Mouse (Mus musculus) stomach, postnatal 0 days (tissue): ENCODE measurements at regions not wholly inside any gene's neighbourhood (a gene's known extent, or its start where the extent isn't known, plus 50 kb on each side); places are given as distances from the start of the nearest gene placed in this dataset.

Experiments
- CTCF ChIP-seq: IDR thresholded peaks from 2 replicates; pipeline ENCODE4 v1.5.1; 2016; ENCODE audit warnings: antibody characterized with exemption, low read depth, mild to moderate bottlenecking, moderate library complexity
- EP300 ChIP-seq: optimal IDR thresholded peaks from 2 replicates; pipeline ENCODE3; 2016; ENCODE audit warnings: antibody characterized with exemption

GRCm38 (mm10) chr5:7543857-7544256 lies 199.3 kb upstream of the Zfp804b start:
- TF ChIP-seq CTCF (no peak), EP300 (no peak)
